Mouse (Mus musculus): ENCODE data around the gene Akt2. TPM values are rescaled to one million over a fixed set of nuclear protein-coding genes. Genes with fewer than 3 reads are reported as not detected.

Gene Akt2
- polyA plus RNA-seq (2012; fragmentation: generic; extraction: Trizol) = 102 TPM
- long read RNA-seq, experiment 1, full-length matches to known transcripts = 44 of 82 reads
- long read RNA-seq, experiment 1, partial matches to known transcripts = 7 of 82 reads
- long read RNA-seq, experiment 1, other reads (novel, unspliced or antisense) = 31 of 82 reads
- long read RNA-seq, experiment 2, full-length matches to known transcripts = 315 of 369 reads
- long read RNA-seq, experiment 2, partial matches to known transcripts = 19 of 369 reads
- long read RNA-seq, experiment 2, other reads (novel, unspliced or antisense) = 35 of 369 reads

DNA sequence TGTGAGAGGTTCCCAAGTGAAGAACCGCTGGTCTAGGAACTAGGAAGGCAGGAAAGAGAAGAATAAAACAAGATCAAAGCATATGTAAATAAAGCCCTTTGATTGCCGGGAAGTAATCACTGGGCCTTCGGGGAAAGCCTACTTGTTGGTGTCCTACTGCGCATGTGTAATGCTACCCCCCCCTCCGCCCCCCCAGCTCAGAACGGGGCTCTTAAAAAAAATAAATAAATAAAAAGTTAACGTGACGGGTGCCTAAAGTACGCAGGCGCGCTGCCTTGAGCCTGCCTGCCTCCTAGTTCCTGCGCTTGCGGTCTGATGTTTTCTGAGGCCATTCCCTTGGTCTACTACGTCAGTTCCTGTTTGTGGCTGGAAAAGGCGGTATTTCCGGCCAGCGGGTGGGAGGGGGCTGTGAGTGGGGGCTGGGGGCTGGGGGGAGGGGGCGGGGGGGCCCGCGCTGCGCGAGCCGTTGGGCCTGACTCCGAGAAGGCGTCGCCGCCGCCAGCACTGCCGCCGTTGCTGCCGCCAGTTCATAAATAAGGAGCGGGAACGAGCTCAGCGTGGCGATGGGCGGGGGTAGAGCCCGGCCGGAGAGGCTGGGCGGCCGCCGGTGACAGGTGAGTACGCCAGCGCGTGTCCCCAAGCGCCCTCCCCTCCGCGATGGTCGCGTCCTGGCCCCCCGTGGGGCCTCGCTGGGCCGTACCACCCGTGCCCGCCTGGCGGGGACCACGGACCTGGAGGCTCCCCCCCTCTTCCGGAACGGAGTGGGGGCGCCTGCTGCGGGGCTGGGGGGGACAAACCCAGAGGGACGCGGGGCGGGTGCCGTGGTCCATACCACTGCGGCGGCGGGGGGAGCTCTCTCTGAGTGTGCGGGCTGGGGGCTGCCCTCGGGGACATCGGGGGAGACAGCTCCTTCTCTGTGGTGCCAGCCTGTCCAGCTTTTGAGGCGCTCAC lies at the start of gene Akt2:
Akt2 (plus strand) TSS at position 287 of the 951 bp plus-strand sequence.
- Histone ChIP-seq H3ac (ENCODE audit: control insufficient read depth, insufficient read length, low read depth) (peak within 1 kb of the TSS; percentile 73), H3K4me3 (ENCODE audit: insufficient read depth, poor library complexity, severe bottlenecking) (peak within 1 kb of the TSS; percentile 49), H3K79me3 (ENCODE audit: low read depth) (peaks cover 39% of the 10 kb centered on the region), H3K36me3 (ENCODE audit: control insufficient read depth, insufficient read depth) (peaks cover 5% of the 10 kb centered on the region), H3K27me3 (ENCODE audit: control insufficient read depth, insufficient read depth, insufficient read length) (no peaks in the 10 kb centered on the region), H3K79me2 (ENCODE audit: control insufficient read depth, insufficient read depth) (peaks cover 50% of the 10 kb centered on the region)
- TF ChIP-seq MYOG (IDR thresholded peaks at IDR 0.05; ENCODE audit: control insufficient read depth, extremely low read depth, insufficient read length) (no peak), FOSL1 (IDR thresholded peaks at IDR 0.05; ENCODE audit: insufficient read depth, low read length, poor library complexity, severe bottlenecking) (no peak), CTCF (IDR thresholded peaks at IDR 0.05; ENCODE audit: control insufficient read depth, insufficient read depth, insufficient read length) (no peak), MYOD1 (IDR thresholded peaks at IDR 0.05; ENCODE audit: control insufficient read depth, insufficient read length, low read depth) (no peak), USF1 (IDR thresholded peaks at IDR 0.05; ENCODE audit: low read depth) (no peak), CEBPB (IDR thresholded peaks at IDR 0.05; ENCODE audit: low read depth) (no peak), MAX (IDR thresholded peaks at IDR 0.05) (no peak)

DNA sequence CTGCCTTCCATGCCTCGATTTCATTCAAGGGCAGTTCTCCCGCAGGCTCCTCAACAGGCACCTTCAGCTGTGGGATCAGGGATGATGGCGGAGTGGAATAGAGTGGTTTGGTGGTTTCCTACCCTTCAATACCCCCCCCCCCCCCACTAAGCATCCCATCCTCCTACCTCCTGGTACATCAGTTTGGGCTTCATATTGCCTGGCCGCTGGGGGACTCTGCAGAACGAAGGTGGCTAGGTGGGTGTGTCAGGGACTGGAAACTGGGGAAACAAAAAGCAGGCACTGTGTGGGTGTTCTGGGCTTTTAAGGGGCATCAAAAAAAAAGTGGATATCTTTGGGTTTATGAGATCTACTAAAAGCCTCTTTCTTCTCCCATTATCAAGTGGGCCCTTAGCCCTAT lies 49.4 kb upstream of the Akt2 start:
- TF ChIP-seq USF1 (IDR thresholded peaks at IDR 0.05; ENCODE audit: low read depth) = no peak
- no peak for TF ChIP-seq CTCF (IDR thresholded peaks at IDR 0.05; ENCODE audit: control insufficient read depth, insufficient read depth, insufficient read length)
- no peak for TF ChIP-seq MAX (IDR thresholded peaks at IDR 0.05)
- TF ChIP-seq MYOD1 (IDR thresholded peaks at IDR 0.05; ENCODE audit: control insufficient read depth, insufficient read length, low read depth) = no peak
- no peak for TF ChIP-seq MYOG (IDR thresholded peaks at IDR 0.05; ENCODE audit: control insufficient read depth, extremely low read depth, insufficient read length)
- no peak for TF ChIP-seq FOSL1 (IDR thresholded peaks at IDR 0.05; ENCODE audit: insufficient read depth, low read length, poor library complexity, severe bottlenecking)
- TF ChIP-seq CEBPB (IDR thresholded peaks at IDR 0.05; ENCODE audit: low read depth) = no peak
- Histone ChIP-seq H3K79me3 (ENCODE audit: low read depth) (no peaks in the 10 kb centered on the region), H3ac (ENCODE audit: control insufficient read depth, insufficient read length, low read depth) (no peak overlapping the region), H3K4me3 (ENCODE audit: insufficient read depth, poor library complexity, severe bottlenecking) (no peak overlapping the region), H3K27me3 (ENCODE audit: control insufficient read depth, insufficient read depth, insufficient read length) (no peaks in the 10 kb centered on the region), H3K36me3 (ENCODE audit: control insufficient read depth, insufficient read depth) (no peaks in the 10 kb centered on the region), H3K79me2 (ENCODE audit: control insufficient read depth, insufficient read depth) (no peaks in the 10 kb centered on the region)

- no peaks in the 10 kb centered on the region for H3K79me2 ChIP-seq (ENCODE audit: control insufficient read depth, insufficient read depth)
- no peaks in the 10 kb centered on the region for H3K79me3 ChIP-seq (ENCODE audit: low read depth)
- H3K36me3 ChIP-seq (ENCODE audit: control insufficient read depth, insufficient read depth) = no peaks in the 10 kb centered on the region
- peak overlapping the region; percentile 25 for H3ac ChIP-seq (ENCODE audit: control insufficient read depth, insufficient read length, low read depth)
- H3K27me3 ChIP-seq (ENCODE audit: control insufficient read depth, insufficient read depth, insufficient read length) = no peaks in the 10 kb centered on the region
- TF ChIP-seq CEBPB (IDR thresholded peaks at IDR 0.05; ENCODE audit: low read depth) (no peak), FOSL1 (IDR thresholded peaks at IDR 0.05; ENCODE audit: insufficient read depth, low read length, poor library complexity, severe bottlenecking) (no peak), MAX (IDR thresholded peaks at IDR 0.05) (no peak), CTCF (IDR thresholded peaks at IDR 0.05; ENCODE audit: control insufficient read depth, insufficient read depth, insufficient read length) (no peak), MYOD1 (IDR thresholded peaks at IDR 0.05; ENCODE audit: control insufficient read depth, insufficient read length, low read depth) (no peak), USF1 (IDR thresholded peaks at IDR 0.05; ENCODE audit: low read depth) (no peak), MYOG (IDR thresholded peaks at IDR 0.05; ENCODE audit: control insufficient read depth, extremely low read depth, insufficient read length) (no peak)
- peak overlapping the region; percentile 18 for H3K4me3 ChIP-seq (ENCODE audit: insufficient read depth, poor library complexity, severe bottlenecking)
Measured at GRCm38 (mm10) chr7:27542392-27543033, 48.8 kb upstream of the Akt2 start.

GRCm38 (mm10) chr7:27543065-27543464 lies 48.3 kb upstream of the Akt2 start:
- no peaks in the 10 kb centered on the region for H3K27me3 ChIP-seq (ENCODE audit: control insufficient read depth, insufficient read depth, insufficient read length)
- H3K4me3 ChIP-seq (ENCODE audit: insufficient read depth, poor library complexity, severe bottlenecking) = no peak overlapping the region
- H3K79me2 ChIP-seq (ENCODE audit: control insufficient read depth, insufficient read depth) = no peaks in the 10 kb centered on the region
- H3K79me3 ChIP-seq (ENCODE audit: low read depth) = no peaks in the 10 kb centered on the region
- TF ChIP-seq CTCF (IDR thresholded peaks at IDR 0.05; ENCODE audit: control insufficient read depth, insufficient read depth, insufficient read length) (no peak), MYOD1 (IDR thresholded peaks at IDR 0.05; ENCODE audit: control insufficient read depth, insufficient read length, low read depth) (no peak), CEBPB (IDR thresholded peaks at IDR 0.05; ENCODE audit: low read depth) (no peak), FOSL1 (IDR thresholded peaks at IDR 0.05; ENCODE audit: insufficient read depth, low read length, poor library complexity, severe bottlenecking) (no peak), MAX (IDR thresholded peaks at IDR 0.05) (no peak), USF1 (IDR thresholded peaks at IDR 0.05; ENCODE audit: low read depth) (no peak), MYOG (IDR thresholded peaks at IDR 0.05; ENCODE audit: control insufficient read depth, extremely low read depth, insufficient read length) (no peak)
- H3ac ChIP-seq (ENCODE audit: control insufficient read depth, insufficient read length, low read depth) = no peak overlapping the region
- H3K36me3 ChIP-seq (ENCODE audit: control insufficient read depth, insufficient read depth) = no peaks in the 10 kb centered on the region

DNA sequence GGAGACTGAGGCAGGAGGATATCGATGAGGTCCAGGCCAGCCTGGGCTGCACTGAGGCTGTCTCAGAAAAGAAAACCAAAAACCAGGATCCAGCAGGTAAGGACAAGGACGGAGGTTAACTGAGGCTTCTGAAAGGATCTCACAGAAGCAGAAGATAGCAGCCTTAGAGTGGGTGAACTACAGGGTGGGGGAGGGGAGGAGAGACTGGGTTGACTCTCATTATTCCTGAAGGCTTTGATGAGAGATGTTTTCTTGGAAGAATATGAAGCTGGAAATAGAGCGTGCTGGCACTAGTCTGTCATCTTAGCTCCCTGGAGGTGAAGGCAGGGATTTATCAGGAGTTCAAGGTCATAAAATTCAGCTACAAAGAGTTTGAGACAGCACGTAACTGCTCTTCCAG lies 47.5 kb upstream of the Akt2 start:
- TF ChIP-seq CEBPB (IDR thresholded peaks at IDR 0.05; ENCODE audit: low read depth) (no peak), FOSL1 (IDR thresholded peaks at IDR 0.05; ENCODE audit: insufficient read depth, low read length, poor library complexity, severe bottlenecking) (no peak), MAX (IDR thresholded peaks at IDR 0.05) (no peak), USF1 (IDR thresholded peaks at IDR 0.05; ENCODE audit: low read depth) (no peak), MYOD1 (IDR thresholded peaks at IDR 0.05; ENCODE audit: control insufficient read depth, insufficient read length, low read depth) (no peak), CTCF (IDR thresholded peaks at IDR 0.05; ENCODE audit: control insufficient read depth, insufficient read depth, insufficient read length) (no peak), MYOG (IDR thresholded peaks at IDR 0.05; ENCODE audit: control insufficient read depth, extremely low read depth, insufficient read length) (no peak)
- Histone ChIP-seq H3ac (ENCODE audit: control insufficient read depth, insufficient read length, low read depth) (no peak overlapping the region), H3K4me3 (ENCODE audit: insufficient read depth, poor library complexity, severe bottlenecking) (no peak overlapping the region), H3K79me2 (ENCODE audit: control insufficient read depth, insufficient read depth) (no peaks in the 10 kb centered on the region), H3K79me3 (ENCODE audit: low read depth) (no peaks in the 10 kb centered on the region), H3K36me3 (ENCODE audit: control insufficient read depth, insufficient read depth) (no peaks in the 10 kb centered on the region), H3K27me3 (ENCODE audit: control insufficient read depth, insufficient read depth, insufficient read length) (no peaks in the 10 kb centered on the region)

All from C2C12 (cell line).